Mouse (Mus musculus) E14TG2a.4 (cell line): ENCODE results near the gene Olfr324.

Source experiments
- CTCF ChIP-seq: conservative IDR thresholded peaks from 2 replicates; pipeline ENCODE4 v1.5.1; 2014; ENCODE audit warnings: low read length
- NANOG ChIP-seq: IDR thresholded peaks from 2 replicates; pipeline ENCODE4 v1.6.1; 2014; ENCODE audit warnings: borderline replicate concordance, low read length, mixed read lengths
- POU5F1 ChIP-seq: IDR thresholded peaks from 2 replicates; pipeline ENCODE4 v1.6.1; 2014; ENCODE audit warnings: low read length, borderline replicate concordance

DNA sequence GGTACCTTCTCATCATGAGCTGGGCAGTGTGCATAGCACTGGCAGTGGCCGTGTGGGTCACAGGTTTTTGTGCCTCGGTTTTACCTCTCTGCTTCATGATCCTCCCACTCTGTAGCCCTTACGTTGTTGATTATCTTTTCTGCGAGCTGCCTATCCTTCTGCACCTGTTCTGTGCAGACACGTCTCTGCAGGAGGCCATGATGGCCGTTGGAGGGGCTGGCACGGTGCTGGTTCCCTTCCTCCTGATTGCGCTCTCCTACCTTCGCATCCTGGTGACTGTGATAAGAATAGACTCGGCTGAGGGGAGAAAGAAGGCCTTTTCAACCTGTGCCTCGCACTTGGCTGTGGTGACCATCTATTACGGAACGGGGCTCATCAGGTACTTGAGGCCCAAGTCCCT, 2.9 kb downstream of the Olfr324 start:
- no peak for TF ChIP-seq CTCF
- TF ChIP-seq POU5F1 = no peak
- TF ChIP-seq NANOG = no peak
